Mouse (Mus musculus) hindbrain, embryonic 12.5 days (tissue): ENCODE data around the gene Rgs9bp. TPM values are rescaled to one million over a fixed set of nuclear protein-coding genes. Genes with fewer than 3 reads are reported as not detected.
"Not testable (repeated sequence)": the region's sequence is repeated elsewhere in the genome, so short reads cannot be mapped to it uniquely, and the experiment has no call there.

Experiments
- ATAC-seq: fragments of 200-750 bp; cut with Nextera tagmentation; 2 replicates; pipeline ENCODE4 v1.8.0; 2017; ENCODE audit warnings: moderate TSS enrichment; ENCODE audit not compliant: low FRiP score
- H3K27ac ChIP-seq: fragments of 300-500 bp; sonication (generic); 2 replicates; pipeline ENCODE4 v1.5.1; 2016; ENCODE audit warnings: mild to moderate bottlenecking
- H3K27me3 ChIP-seq: fragments of 300-500 bp; sonication (generic); 2 replicates; pipeline ENCODE4 v1.6.1; 2016; ENCODE audit warnings: mild to moderate bottlenecking
- H3K36me3 ChIP-seq: fragments of 300-500 bp; sonication (generic); 2 replicates; pipeline ENCODE4 v1.6.1; 2016; ENCODE audit warnings: mild to moderate bottlenecking
- H3K4me1 ChIP-seq: fragments of 300-500 bp; sonication (generic); 2 replicates; pipeline ENCODE4 v1.6.1; 2016
- H3K4me2 ChIP-seq: fragments of 300-500 bp; sonication (generic); replicated peaks from 2 replicates; pipeline ENCODE4 v1.6.1; 2016; ENCODE audit warnings: mild to moderate bottlenecking
- H3K4me3 ChIP-seq: fragments of 300-500 bp; sonication (generic); 2 replicates; pipeline ENCODE4 v1.5.1; 2016; ENCODE audit warnings: mild to moderate bottlenecking
- H3K9ac ChIP-seq: fragments of 300-500 bp; sonication (generic); 2 replicates; pipeline ENCODE4 v1.6.1; 2016; ENCODE audit warnings: mild to moderate bottlenecking, moderate library complexity
- H3K9me3 ChIP-seq: fragments of 300-500 bp; sonication (generic); replicated peaks from 2 replicates; pipeline ENCODE4 v1.6.1; 2016; ENCODE audit warnings: mild to moderate bottlenecking
- WGBS: fragments of 180-500 bp; shearing (Covaris S2); methylation state at CpG from one replicate; pipeline ENCODE4 v1.1.7; 2016; 5-methylcytosine and 5-hydroxymethylcytosine counted together
- polyA plus RNA-seq: library from polyadenylated mRNA; unstranded; fragments of >200 nt; fragmentation: Nextera tagmentation; extraction: Ambion mirVana; gene quantifications from 2 replicates; pipeline ENCODE4 v1.2.1, GENCODE M21; 2016

The Rgs9bp gene
- polyA plus RNA-seq, 1 experiment from 2014 or later, result 0.12 TPM

DNA sequence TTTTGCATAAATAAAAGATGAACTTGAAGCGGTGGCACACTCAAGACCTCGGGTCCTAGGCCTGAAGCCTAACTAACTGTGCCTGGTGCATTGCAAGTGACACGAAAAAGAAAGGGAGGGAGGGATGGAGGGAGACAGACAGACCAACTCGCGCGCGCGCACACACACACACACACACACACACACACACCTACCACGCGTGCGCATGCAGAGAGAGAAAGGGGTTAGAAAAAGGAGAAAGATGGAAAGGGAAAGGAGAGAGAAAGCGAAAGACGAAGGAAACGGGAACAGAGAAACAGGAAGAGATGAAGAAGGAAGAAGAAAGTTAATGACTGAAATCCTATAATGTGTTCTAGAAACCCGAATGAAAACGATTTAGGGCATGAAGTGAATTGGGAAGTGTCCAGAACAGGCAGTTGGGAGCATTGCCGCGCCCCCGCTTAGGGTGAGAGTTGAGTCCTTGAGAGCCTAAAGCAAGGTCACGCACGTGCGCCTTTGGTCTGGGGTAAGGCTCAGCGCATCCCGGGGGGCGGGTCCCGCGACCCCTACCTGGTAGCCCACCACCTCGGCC, 30.7 kb downstream of the Rgs9bp start:
- Histone ChIP-seq H3K36me3 (peaks cover 18% of the 10 kb centered on the region), H3K27me3 (no peaks in the 10 kb centered on the region), H3K4me3 (peak overlapping the region; percentile 55), H3K27ac (peak overlapping the region; percentile 91), H3K4me1 (peaks cover 12% of the 10 kb centered on the region), H3K9me3 (no peaks in the 10 kb centered on the region), H3K9ac (peak overlapping the region; percentile 77), H3K4me2 (peak overlapping the region; percentile 92)
- WGBS, result 4% methylated on average over 26 of the region's 28 CpGs
- peak; percentile 75 for ATAC-seq

DNA sequence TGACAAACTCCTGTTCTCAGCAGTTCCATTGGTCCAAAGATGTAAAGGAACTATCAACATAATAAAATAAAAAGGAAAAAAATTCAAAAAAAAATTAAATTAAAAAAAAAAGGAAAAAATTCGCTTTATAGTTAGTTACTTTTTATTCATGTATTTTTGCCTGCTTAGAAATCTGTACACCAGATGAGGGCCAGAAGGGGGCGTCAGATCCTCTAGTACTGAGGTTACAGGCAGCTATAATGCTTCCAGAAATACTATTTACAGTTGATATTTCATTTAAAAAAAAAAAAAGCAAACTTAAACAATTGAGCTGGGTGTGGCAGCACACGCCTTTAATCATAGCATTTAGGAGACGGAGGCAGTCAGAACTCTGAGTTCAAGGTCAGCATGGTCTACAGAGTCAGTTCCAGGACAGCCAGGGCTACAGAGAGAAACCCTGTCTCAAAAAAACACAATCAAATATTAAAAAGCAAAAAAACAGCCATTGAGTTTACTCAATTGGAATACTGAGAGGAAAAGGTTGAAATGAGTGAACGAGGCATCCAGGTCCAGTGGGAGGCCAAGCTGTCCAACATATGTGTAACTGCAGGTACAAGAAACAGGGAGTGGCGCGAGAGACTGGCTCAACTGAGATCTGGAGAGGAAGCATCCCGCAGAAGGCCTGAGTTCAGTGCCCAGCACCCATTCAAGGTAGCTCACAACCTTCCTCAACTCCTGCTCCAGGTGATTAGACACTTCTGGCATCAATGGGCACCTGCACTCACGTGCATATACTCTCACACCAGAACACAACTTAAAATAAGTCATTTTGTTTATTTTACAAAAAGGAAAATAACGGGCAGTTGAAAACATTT, 31.4 kb downstream of the Rgs9bp start:
- H3K36me3 ChIP-seq, result peaks cover 23% of the 10 kb centered on the region
- no peak overlapping the region for H3K27ac ChIP-seq
- ATAC-seq, result no peak
- H3K4me2 ChIP-seq, result peak overlapping the region; percentile 92
- no peaks in the 10 kb centered on the region for H3K9me3 ChIP-seq
- WGBS, result 64% methylated on average over 10 of the region's 10 CpGs
- no peaks in the 10 kb centered on the region for H3K27me3 ChIP-seq
- peaks cover 12% of the 10 kb centered on the region for H3K4me1 ChIP-seq
- H3K4me3 ChIP-seq, result peak overlapping the region; percentile 55
- no peak overlapping the region for H3K9ac ChIP-seq

DNA sequence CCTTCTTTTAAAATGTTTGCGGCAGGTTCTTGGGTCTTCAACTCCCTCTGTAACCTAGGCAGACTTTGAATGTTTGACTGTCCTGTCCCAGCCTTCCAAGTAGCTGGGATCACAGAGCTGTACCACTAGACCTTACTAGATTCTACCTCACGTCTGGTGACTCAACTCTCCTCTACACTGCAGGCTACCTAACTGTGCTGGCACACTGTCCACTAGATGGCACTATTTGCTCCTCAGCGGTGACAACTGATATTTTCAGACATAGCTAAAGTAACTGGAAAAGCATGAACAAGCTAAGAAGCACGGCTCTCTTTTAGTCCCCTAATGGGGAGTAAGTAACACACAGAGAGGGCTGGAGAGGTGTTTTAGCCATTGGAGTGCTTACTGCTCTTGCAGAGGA, 39.5 kb downstream of the Rgs9bp start:
- Histone ChIP-seq H3K36me3 (peaks cover 22% of the 10 kb centered on the region), H3K27me3 (no peaks in the 10 kb centered on the region), H3K4me1 (no peaks in the 10 kb centered on the region), H3K9me3 (no peaks in the 10 kb centered on the region), H3K4me2 (no peak overlapping the region), H3K9ac (no peak overlapping the region), H3K4me3 (no peak overlapping the region), H3K27ac (no peak overlapping the region)
- 38% methylated on average over 4 of the region's 4 CpGs for WGBS
- no peak for ATAC-seq

DNA sequence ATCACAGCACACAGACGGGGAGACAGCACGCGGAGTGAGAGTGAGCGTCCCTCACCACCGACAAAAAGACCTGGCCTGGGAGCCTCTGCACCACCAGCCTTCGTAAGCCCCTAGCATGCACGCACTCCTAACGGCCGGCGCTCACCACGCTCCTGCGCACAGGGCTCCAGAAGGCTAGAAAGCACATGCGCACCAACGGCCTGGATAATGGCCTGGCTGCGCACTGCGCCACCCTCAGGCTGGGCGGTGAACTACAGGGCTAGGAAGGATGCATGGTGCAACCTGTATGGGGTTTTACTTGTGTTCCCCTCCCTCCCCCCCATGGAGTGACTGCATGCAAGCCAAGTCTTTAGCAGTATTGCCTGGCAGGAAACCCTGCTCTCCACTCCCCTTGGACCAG, 47.8 kb downstream of the Rgs9bp start, which contains the start of gene Tdrd12:
TSS of gene Tdrd12 (minus strand) at position 184 of the 400 bp plus-strand sequence.
- no peaks in the 10 kb centered on the region for H3K27me3 ChIP-seq
- no peaks in the 10 kb centered on the region for H3K4me1 ChIP-seq
- WGBS, result 85% methylated on average over 17 of the region's 17 CpGs
- H3K4me2 ChIP-seq, result no peak within 1 kb of the TSS
- no peaks in the 10 kb centered on the region for H3K9me3 ChIP-seq
- no peak within 1 kb of the TSS for H3K27ac ChIP-seq
- no peak within 1 kb of the TSS for H3K9ac ChIP-seq
- ATAC-seq, result no peak
- H3K4me3 ChIP-seq, result no peak within 1 kb of the TSS
- no peaks in the 10 kb centered on the region for H3K36me3 ChIP-seq

DNA sequence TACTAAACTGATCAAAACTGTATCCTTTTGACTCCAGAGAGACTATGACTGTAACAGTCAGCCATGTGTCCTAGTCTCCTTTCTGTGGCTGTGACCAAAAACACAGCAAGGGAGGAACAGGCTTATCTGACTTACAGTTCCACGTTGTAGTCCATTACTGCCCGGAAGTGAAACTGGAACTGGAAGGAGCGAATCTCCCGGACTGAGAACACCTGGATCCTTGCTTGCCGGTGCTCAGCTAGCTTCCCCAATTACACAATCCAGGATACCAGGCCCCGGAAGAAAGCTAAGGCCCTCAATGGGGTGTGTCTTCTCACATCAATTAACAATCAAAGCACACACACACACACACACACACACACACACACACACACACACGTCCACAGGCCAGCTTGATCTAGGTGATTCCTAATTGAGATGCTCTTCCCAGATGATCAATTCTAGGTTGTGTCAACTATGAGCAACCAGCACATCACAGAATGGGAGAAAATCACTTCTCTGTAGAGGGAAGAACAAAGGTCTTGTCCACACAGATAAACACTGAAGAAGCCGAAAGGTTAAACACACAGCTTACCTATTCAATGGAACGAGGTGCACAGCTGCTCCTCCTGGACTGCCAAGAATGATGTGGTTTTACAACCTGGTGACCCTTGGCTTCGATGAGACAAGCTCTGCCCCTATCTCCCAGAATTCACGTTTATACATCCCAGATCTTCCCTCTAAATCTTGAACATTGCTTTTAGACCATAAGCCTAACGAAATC, 49.5 kb downstream of the Rgs9bp start:
- no peak for ATAC-seq
- Histone ChIP-seq H3K4me3 (no peak overlapping the region), H3K27ac (no peak overlapping the region), H3K27me3 (no peaks in the 10 kb centered on the region), H3K4me2 (no peak overlapping the region), H3K9ac (no peak overlapping the region), H3K36me3 (no peaks in the 10 kb centered on the region), H3K9me3 (no peaks in the 10 kb centered on the region), H3K4me1 (no peaks in the 10 kb centered on the region)
- WGBS, result 82% methylated on average over 12 of the region's 12 CpGs

DNA sequence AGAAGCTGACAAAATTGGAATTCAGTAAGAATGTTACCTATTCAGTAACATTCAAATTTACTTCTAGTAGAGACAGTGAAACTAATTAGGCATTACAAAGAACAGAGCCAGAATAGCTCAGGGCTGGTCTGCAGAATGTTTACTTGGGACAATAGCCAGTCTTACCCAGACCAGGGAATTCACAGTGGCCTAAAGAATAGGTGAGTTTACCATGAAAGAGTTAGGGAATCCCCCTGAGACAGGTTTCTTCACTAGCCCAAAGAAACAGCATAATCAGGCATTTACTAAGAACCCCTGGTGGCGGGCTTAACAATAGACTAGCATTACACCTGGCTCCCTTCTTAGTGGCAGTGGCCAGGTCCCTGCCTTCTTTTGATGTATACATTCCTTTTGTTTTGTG, 54.8 kb downstream of the Rgs9bp start:
- not testable (repeated sequence) for H3K27ac ChIP-seq, ATAC-seq, H3K36me3 ChIP-seq, H3K9ac ChIP-seq, H3K9me3 ChIP-seq, H3K4me1 ChIP-seq, H3K4me3 ChIP-seq, H3K4me2 ChIP-seq, H3K27me3 ChIP-seq
- 26% methylated on average over 1 of the region's 1 CpGs for WGBS

DNA sequence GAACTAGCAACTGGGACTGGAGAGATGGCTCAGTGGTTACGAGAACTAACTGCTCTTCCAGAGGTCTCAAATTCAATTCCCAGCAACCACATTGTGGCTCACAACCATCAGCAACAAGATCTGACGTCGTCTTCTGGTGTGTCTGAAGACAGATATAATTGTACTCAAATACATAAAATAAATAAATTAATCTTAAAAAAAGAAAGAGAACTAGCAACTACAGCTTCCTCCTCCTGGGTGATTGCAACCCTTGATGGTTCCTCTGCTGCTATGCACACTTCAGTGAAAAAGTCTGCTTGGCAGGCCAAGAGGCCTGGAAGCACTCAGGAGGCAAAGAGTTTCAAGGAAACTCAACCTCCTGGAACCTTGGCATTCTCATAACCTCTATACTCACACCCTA, 55.4 kb downstream of the Rgs9bp start:
- 71% methylated on average over 3 of the region's 3 CpGs for WGBS
- Histone ChIP-seq H3K27ac (no peak overlapping the region), H3K36me3 (no peaks in the 10 kb centered on the region), H3K27me3 (no peaks in the 10 kb centered on the region), H3K4me3 (no peak overlapping the region), H3K9ac (no peak overlapping the region), H3K4me1 (no peaks in the 10 kb centered on the region), H3K9me3 (no peaks in the 10 kb centered on the region), H3K4me2 (no peak overlapping the region)
- no peak for ATAC-seq

Other genes with a start within 250 kb of the Rgs9bp start
- 21.1 and 24.4 TPM in 2 replicates for gene Faap24, start 188.7 kb downstream of the Rgs9bp start, polyA plus RNA-seq
- 38.9 and 41.0 TPM in 2 replicates for gene Cep89, start 188.5 kb downstream of the Rgs9bp start, polyA plus RNA-seq
- gene Slc7a9, start 136.8 kb downstream of the Rgs9bp start, polyA plus RNA-seq, result not detected in 2 replicates
- 0.66 TPM in 1 of 2 replicates, not detected in the other for gene Tdrd12, start 47.8 kb downstream of the Rgs9bp start, polyA plus RNA-seq
- 41.0 and 43.9 TPM in 2 replicates for gene Nudt19, start 29.3 kb downstream of the Rgs9bp start, polyA plus RNA-seq
- 30.3 and 32.1 TPM in 2 replicates for gene Ankrd27, start 662 bp upstream of the Rgs9bp start, polyA plus RNA-seq
- gene Pdcd5, start 61.9 kb upstream of the Rgs9bp start, polyA plus RNA-seq, result 257 and 263 TPM in 2 replicates
- gene Dpy19l3, start 168.9 kb upstream of the Rgs9bp start, polyA plus RNA-seq, result 38.9 and 40.8 TPM in 2 replicates
- gene Zfp507, start 217.4 kb upstream of the Rgs9bp start, polyA plus RNA-seq, result 26.0 and 29.1 TPM in 2 replicates